Mouse (Mus musculus) granulocyte monocyte progenitor cell, adult 5-6 weeks (primary cell): Measurements from ENCODE around the gene Scn2b. TPM values are rescaled to one million over a fixed set of nuclear protein-coding genes. Genes with fewer than 3 reads are reported as not detected.

Source experiments
- ATAC-seq: replicated peaks from 2 replicates; pipeline ENCODE4 v1.8.0; 2016; ENCODE audit warnings: mild to moderate bottlenecking, moderate TSS enrichment, inconsistent platforms; ENCODE audit not compliant: poor library complexity, severe bottlenecking
- total RNA-seq, 2 experiments: library from RNA; stranded (forward) in 1 of 2; stranded (reverse) in 1 of 2; fragments of 200-712, 200-1000 nt in 1 of 2; fragments of >200 nt in 1 of 2; fragmentation: Nextera tagmentation in 1 of 2; gene quantifications; 2 replicates each; pipeline ENCODE4 v1.2.3; 2014 to 2017

Gene Scn2b
- total RNA-seq, 2 experiments from 2014 or later, result not detected

GRCm38 (mm10) chr9:45119316-45119953, 1.9 kb downstream of the Scn2b start:
- no peak for ATAC-seq

- ATAC-seq, result no peak
Observed at GRCm38 (mm10) chr9:45119954-45120530, 2.5 kb downstream of the Scn2b start.

DNA sequence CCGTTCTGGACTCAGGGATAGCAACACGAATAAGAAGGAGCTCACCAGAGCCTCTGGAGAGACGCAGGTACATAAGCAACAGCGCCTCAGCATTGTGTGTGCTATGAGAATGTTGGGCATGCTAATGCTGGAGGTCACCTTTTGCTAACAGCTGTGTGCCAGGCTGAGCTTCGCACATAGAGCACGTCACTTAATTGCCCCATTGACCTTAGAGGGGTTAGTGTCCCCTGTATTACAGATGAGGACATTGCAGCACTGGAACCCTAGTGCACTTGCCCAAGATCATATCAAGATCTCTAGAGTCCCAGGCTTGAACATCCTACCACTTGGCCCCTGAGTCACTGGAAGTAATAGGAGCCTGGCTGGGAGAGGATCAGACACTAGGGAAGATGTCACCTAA, 3.0 kb downstream of the Scn2b start:
- no peak for ATAC-seq

DNA sequence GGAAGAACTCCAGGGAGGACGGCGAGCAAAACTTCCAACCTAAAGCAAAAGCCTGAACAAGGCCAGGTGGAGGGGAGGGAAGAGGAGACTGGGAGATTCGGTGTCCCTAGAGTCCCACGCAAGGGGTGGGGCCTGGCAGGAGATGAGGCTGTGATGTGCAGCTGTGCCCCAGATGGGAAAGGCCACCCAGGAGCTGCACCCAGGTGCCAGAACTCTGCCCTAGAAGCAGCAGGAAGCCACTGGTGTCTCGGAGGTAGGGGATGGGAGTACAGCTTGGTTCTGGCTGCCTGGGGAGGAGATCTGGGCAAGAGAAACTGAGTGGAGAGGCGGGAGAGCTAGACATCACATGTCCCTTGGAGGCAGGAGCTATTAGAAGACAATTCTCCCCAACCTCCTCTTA, 3.4 kb downstream of the Scn2b start:
- no peak for ATAC-seq

DNA sequence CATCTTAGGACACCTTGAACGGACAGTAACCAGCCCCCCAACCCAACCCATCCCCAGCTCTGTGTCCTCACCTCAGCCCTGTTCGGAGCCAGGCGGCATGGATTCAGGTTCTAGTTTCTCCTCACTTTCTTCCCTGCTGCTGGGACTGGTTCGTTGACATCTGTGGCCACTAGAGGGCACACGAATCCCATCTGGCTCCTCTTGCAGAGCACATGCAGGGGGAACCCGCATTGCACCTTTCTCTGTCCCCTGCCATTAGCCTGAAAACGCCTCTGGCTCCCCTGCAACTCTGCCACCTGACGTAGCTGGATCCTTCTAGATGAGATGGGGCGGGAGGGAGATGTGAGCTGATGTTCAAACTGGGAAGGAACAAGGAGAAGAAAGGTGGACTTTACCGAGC, 4.2 kb downstream of the Scn2b start:
- peak; percentile 69 for ATAC-seq

DNA sequence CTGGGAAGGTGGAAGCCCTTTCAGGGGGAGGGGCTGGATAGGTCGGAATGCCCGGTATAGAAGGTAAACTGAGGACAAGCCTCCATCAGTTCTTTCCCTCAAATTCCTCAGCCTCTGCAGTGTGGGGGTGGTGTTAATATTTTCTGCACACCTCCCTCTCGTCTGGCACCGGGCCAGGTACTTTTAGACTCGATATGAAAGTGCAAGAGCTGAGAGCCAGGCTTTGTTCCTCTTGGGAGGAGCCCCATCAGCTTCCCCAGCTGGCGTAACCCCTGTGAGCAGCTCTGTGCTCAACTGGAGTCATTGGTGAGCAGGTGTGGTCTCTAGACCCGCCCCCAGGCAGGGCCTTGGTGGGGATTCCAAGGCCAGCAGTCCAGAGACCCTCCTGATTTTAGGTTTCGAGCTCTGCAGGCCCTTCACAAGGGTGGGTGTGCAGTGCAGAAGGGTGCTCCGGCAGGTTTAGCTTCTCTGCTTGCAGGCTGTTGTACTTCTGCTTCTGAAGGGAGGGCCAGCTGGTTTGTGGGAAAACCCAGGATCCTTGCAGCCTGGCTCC, 4.7 kb downstream of the Scn2b start:
- ATAC-seq, result peak; percentile 72

- ATAC-seq, result no peak
Observed at GRCm38 (mm10) chr9:45125211-45125610, 7.6 kb downstream of the Scn2b start.

- 0 out of 2 replicates have a peak, but pooled peaks have one; percentile 16 for ATAC-seq
Observed at GRCm38 (mm10) chr9:45126941-45127340, 9.4 kb downstream of the Scn2b start.

GRCm38 (mm10) chr9:45130119-45130518, 12.5 kb downstream of the Scn2b start:
- no peak for ATAC-seq

GRCm38 (mm10) chr9:45133484-45134310, 16.1 kb downstream of the Scn2b start:
- ATAC-seq, result no peak

DNA sequence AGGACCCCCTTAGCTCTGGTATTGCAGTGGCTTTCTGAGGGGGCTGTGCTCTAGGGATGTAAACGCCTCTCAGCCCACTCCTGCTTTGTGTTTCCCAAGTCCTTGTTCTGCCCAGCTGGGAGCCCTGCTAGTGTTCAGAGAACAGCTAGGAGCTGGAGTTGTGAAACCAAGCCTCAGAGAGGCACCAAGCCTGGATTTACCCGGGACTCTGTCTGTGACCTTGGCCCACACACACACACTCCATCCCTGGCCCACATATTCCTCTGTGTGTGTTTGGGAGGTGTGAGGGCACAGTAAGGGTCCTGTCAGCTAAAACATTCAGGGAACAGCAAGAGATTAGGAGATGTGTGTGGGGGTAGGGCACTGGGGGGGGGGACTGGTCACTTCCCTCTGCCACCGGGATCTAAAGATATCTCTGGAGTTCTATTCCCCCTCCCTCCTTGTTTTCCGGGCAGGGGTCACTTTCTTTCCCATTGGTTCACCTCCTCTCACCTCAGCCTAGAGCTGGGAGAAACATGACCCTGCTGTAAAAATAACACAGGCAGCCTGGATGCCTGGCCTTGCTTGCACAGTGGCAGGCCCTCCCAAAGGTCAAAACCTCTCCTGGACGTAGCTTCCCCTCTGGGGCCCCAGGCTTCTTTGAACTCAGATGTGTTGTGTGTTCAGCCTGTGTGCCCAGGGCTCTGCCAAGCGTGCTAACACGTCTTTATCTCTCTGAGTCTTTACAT, 19.0 kb downstream of the Scn2b start:
- no peak for ATAC-seq

DNA sequence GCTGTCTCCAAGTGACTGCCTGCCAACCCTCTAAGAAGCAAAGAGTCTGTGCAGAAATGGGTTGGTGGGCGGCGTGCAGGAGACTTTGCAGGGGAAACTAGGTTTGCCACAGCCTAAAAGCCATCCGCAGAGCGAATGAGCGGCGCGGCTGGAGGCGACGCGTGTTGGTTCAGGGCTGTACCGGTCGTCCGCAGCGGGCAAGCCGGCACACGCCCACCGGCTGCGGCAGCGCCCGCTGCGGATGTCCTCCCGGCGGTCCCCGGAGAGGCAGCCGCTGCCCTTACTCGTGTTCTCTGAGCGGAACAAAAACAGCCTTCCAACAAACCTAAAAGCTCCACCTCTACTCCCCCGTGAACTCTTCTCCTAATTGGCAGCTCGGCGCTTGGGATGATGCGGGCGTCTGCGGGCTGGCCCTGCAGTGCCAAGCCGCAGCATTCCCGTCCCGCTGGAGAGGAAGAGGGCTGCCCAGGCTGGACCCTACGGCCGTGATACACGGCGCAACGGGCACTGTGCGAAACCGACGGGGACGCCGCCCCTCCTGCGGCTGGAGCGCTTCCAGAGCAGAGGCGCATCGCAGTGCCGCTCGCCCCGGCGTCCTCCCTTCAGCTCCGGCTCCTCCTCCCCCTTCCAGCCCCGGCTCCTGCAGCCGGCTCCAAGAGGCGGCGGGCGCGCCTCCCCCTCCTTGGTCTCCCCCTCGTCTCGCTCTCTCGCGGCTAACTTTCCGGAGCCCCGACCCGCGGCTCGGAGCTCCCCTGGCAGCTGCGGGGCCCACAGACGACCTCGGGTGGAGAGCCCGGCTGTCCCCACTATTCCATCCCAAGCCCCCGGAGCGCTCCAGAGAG, 20.8 kb downstream of the Scn2b start, which contains the start of gene Scn4b:
Scn4b (plus strand) TSS at position 205 of the 842 bp plus-strand sequence.
- peak; percentile 46 for ATAC-seq

GRCm38 (mm10) chr9:45139082-45139481, 21.5 kb downstream of the Scn2b start:
- no peak for ATAC-seq

GRCm38 (mm10) chr9:45140945-45141344, 23.4 kb downstream of the Scn2b start:
- ATAC-seq, result no peak

GRCm38 (mm10) chr9:45142686-45143085, 25.1 kb downstream of the Scn2b start:
- no peak for ATAC-seq

- ATAC-seq, result peak; percentile 5; the same call in 1 of the 2 replicates
Observed at GRCm38 (mm10) chr9:45145533-45146266, 28.1 kb downstream of the Scn2b start.

DNA sequence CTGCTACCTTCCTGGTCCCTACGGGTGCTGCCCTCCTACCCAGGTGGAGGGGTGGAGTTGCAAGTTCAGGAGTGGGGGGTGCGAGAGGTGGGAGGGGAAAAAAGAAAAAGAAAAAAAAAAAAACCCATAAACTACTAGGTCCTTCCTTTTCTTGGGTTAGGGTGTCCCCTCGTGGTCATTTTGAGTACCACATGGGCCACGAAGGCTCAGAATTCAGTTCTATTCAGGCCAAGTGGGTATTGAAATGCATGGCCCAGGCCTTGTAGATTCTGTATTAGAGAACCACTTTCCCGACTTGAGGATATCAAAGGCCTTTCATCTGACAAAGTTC, 28.6 kb downstream of the Scn2b start:
- peak; percentile 64 for ATAC-seq

DNA sequence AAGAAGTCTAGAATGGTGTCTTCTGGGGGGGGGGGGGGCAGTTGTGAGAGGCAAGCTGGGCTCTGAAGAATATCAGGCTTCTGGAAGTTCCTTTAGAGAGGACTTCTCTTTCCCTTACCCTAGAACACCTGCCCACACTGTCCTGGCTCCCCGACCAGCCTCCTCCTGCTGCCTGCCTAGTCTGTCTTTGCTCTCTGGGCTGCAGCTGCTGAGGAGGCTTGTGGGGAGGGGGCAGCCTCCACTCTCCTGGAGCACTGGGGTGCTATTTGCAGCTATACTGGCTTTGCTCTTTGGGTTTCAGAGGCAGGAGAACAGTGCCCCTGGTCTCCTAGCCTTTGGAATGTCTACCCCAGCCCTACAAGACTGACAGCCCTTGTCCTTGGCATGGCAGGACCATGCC, 33.4 kb downstream of the Scn2b start:
- no peak for ATAC-seq

- ATAC-seq, result no peak
Observed at GRCm38 (mm10) chr9:45153361-45153760, 35.8 kb downstream of the Scn2b start.
